Mouse (Mus musculus): Measurements from ENCODE around the gene Sgms1. TPM values are rescaled to one million over a fixed set of nuclear protein-coding genes. Genes with fewer than 3 reads are reported as not detected.

The Sgms1 gene
- total and polyA plus RNA-seq, 3 experiments, result 27.0 to 62.1 (median 60.5) TPM

DNA sequence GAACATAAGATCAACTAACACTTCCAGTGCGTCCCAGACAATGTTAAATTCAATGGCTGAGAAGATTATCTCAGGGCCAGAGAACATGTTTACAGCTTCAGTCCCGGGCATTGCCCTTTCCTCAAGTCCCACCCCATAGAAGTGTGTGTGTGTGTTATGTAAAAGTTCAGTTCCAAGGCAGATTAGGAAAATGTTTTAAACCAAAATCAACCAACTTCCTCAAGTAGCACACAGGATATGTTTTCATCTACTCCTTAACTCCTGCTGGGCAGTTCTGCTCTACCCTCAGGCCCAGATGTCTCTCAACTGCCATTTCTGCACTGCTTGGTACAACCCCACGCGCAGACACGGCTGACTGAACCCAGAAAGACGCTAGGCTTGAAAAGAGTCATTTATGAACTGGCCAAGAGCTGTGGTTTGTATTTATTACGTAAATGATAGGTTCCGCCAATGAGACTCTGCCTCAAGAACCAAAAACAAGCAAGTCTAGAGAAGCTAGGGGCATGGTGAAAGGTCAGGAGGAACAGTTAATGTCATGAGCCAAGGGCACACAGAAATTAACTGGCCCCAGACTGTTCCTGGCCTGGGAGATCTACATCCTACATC lies 134.7 kb downstream of the Sgms1 start:
- TF ChIP-seq CTCF (IDR thresholded peaks at IDR 0.05) (no peak), POLR2A (IDR thresholded peaks at IDR 0.05; ENCODE audit: insufficient read depth, low read depth, low read length) (no peak), EP300 (IDR thresholded peaks at IDR 0.05; ENCODE audit: insufficient read depth, low read depth, low read length) (no peak)
- Histone ChIP-seq H3K79me2 (replicated peaks; ENCODE audit: control insufficient read depth, insufficient read depth, low read length) (0 out of 2 replicates have a peak, but pooled peaks cover 1% of the 10 kb centered on the region), H3K4me1 (ENCODE audit: control insufficient read depth, insufficient read depth, low read length) (peaks cover 12% of the 10 kb centered on the region), H3K36me3 (ENCODE audit: control insufficient read depth, insufficient read depth, low read length) (peaks cover 11% of the 10 kb centered on the region), H3K27me3 (ENCODE audit: control insufficient read depth, insufficient read depth, low read length) (no peaks in the 10 kb centered on the region), H3K4me3 (no peak overlapping the region), H3K27ac (peak overlapping the region; percentile 44), H3K9ac (ENCODE audit: low read depth, low read length) (no peak overlapping the region)
- peak; percentile 30 to 56 for DNase-seq
- intact Hi-C loops (cut with DNase I), result loop anchor here (5.0 kb wide), 1 partner anchor 42 kb away; no protein-coding TSS in a partner anchor
- 55% methylated on average over 8 of the region's 8 CpGs for WGBS

DNA sequence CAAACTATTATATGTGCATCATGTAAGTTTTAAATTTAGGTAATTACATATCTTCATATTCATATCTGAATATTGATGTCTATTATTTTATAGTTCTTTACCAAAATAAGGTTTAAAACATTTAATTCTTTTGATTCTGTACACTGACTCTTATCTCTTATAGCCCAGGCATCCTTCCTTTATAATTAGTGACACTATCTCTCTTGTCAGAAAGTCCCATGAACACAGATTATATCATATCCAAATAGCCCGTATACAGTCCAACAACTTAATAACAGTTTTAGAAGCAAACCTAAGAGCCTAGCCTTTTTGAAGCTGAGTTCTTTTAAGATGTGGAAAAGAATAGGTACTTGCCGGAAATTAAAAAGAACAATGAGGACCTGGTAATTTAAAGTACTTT lies 135.3 kb downstream of the Sgms1 start:
- TF ChIP-seq POLR2A (IDR thresholded peaks at IDR 0.05; ENCODE audit: insufficient read depth, low read depth, low read length), result no peak
- no peak for TF ChIP-seq CTCF (IDR thresholded peaks at IDR 0.05)
- TF ChIP-seq EP300 (IDR thresholded peaks at IDR 0.05; ENCODE audit: insufficient read depth, low read depth, low read length), result no peak
- 47% methylated on average over 2 of the region's 2 CpGs for WGBS
- Histone ChIP-seq H3K27me3 (ENCODE audit: control insufficient read depth, insufficient read depth, low read length) (no peaks in the 10 kb centered on the region), H3K9ac (ENCODE audit: low read depth, low read length) (no peak overlapping the region), H3K4me3 (no peak overlapping the region), H3K79me2 (replicated peaks; ENCODE audit: control insufficient read depth, insufficient read depth, low read length) (0 out of 2 replicates have a peak, but pooled peaks cover 1% of the 10 kb centered on the region), H3K36me3 (ENCODE audit: control insufficient read depth, insufficient read depth, low read length) (peaks cover 7% of the 10 kb centered on the region), H3K27ac (peak overlapping the region; percentile 44; the same call in 1 of the 2 replicates), H3K4me1 (ENCODE audit: control insufficient read depth, insufficient read depth, low read length) (peaks cover 14% of the 10 kb centered on the region)
- no peak for DNase-seq
- intact Hi-C loops (cut with DNase I), result no loop called here

DNA sequence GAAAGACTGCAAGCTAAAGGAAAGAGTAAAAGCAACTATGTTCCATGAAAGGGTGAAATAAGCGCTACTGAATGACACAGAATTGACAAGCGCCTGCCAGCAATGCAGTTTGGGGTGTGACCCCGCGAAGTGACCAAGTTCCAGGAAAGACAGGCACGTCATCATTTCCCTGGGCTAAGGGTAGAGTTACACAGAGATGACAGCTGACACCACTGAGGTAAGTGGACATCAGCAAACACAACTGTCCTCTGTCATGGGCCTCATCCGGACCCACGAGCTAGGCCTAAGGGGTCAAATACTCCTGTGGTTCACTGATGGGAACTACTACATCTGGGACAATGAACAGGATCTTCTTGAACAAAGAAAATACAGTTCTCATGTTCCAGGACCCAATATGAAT lies 136.5 kb downstream of the Sgms1 start:
- no peaks in the 10 kb centered on the region for H3K27me3 ChIP-seq (ENCODE audit: control insufficient read depth, insufficient read depth, low read length)
- intact Hi-C loops (cut with DNase I), result no loop called here
- no peak overlapping the region for H3K4me3 ChIP-seq
- 81% methylated on average over 7 of the region's 7 CpGs for WGBS
- H3K79me2 ChIP-seq (replicated peaks; ENCODE audit: control insufficient read depth, insufficient read depth, low read length), result 0 out of 2 replicates have a peak, but pooled peaks cover 1% of the 10 kb centered on the region
- no peak overlapping the region for H3K9ac ChIP-seq (ENCODE audit: low read depth, low read length)
- no peak for TF ChIP-seq EP300 (IDR thresholded peaks at IDR 0.05; ENCODE audit: insufficient read depth, low read depth, low read length)
- no peak for TF ChIP-seq CTCF (IDR thresholded peaks at IDR 0.05)
- no peak for TF ChIP-seq POLR2A (IDR thresholded peaks at IDR 0.05; ENCODE audit: insufficient read depth, low read depth, low read length)
- H3K27ac ChIP-seq, result no peak overlapping the region
- DNase-seq, result peak in 1 of 2 experiments; percentile 15
- H3K4me1 ChIP-seq (ENCODE audit: control insufficient read depth, insufficient read depth, low read length), result peaks cover 10% of the 10 kb centered on the region
- peaks cover 8% of the 10 kb centered on the region for H3K36me3 ChIP-seq (ENCODE audit: control insufficient read depth, insufficient read depth, low read length)

GRCm38 (mm10) chr19:32252451-32252850 lies 137.1 kb downstream of the Sgms1 start:
- Histone ChIP-seq H3K4me3 (no peak overlapping the region), H3K9ac (ENCODE audit: low read depth, low read length) (no peak overlapping the region), H3K27me3 (ENCODE audit: control insufficient read depth, insufficient read depth, low read length) (no peaks in the 10 kb centered on the region), H3K79me2 (replicated peaks; ENCODE audit: control insufficient read depth, insufficient read depth, low read length) (0 out of 2 replicates have a peak, but pooled peaks cover 1% of the 10 kb centered on the region), H3K27ac (no peak overlapping the region), H3K4me1 (ENCODE audit: control insufficient read depth, insufficient read depth, low read length) (peaks cover 10% of the 10 kb centered on the region), H3K36me3 (ENCODE audit: control insufficient read depth, insufficient read depth, low read length) (peaks cover 8% of the 10 kb centered on the region)
- peak in 1 of 2 experiments; percentile 13 for DNase-seq
- WGBS, result 68% methylated on average over 3 of the region's 3 CpGs
- intact Hi-C loops (cut with DNase I), result no loop called here
- no peak for TF ChIP-seq EP300 (IDR thresholded peaks at IDR 0.05; ENCODE audit: insufficient read depth, low read depth, low read length)

GRCm38 (mm10) chr19:32249181-32250130 lies 140.1 kb downstream of the Sgms1 start:
- Histone ChIP-seq H3K4me1 (ENCODE audit: control insufficient read depth, insufficient read depth, low read length) (peaks cover 5% of the 10 kb centered on the region), H3K27me3 (ENCODE audit: control insufficient read depth, insufficient read depth, low read length) (no peaks in the 10 kb centered on the region), H3K9ac (ENCODE audit: low read depth, low read length) (no peak overlapping the region), H3K36me3 (ENCODE audit: control insufficient read depth, insufficient read depth, low read length) (peaks cover 2% of the 10 kb centered on the region), H3K27ac (no peak overlapping the region), H3K79me2 (replicated peaks; ENCODE audit: control insufficient read depth, insufficient read depth, low read length) (peaks cover 3% of the 10 kb centered on the region; the same call in 1 of the 2 replicates), H3K4me3 (no peak overlapping the region)
- WGBS, result 84% methylated on average over 5 of the region's 5 CpGs
- DNase-seq, result peak in 1 of 2 experiments; percentile 20
- TF ChIP-seq POLR2A (IDR thresholded peaks at IDR 0.05; ENCODE audit: insufficient read depth, low read depth, low read length) (no peak), EP300 (IDR thresholded peaks at IDR 0.05; ENCODE audit: insufficient read depth, low read depth, low read length) (no peak), CTCF (IDR thresholded peaks at IDR 0.05) (no peak)
- intact Hi-C loops (cut with DNase I), result no loop called here

All from heart, adult 2 months (tissue).